Mouse (Mus musculus): ENCODE measurements at regions not wholly inside any gene's neighbourhood (a gene's known extent, or its start where the extent isn't known, plus 50 kb on each side); places are given as distances from the start of the nearest gene placed in this dataset.

- ATAC-seq = peak; percentile 73
- peak; percentile 54 for TF ChIP-seq CTCF (IDR thresholded peaks at IDR 0.05)
- DNase-seq (ENCODE audit: low read depth, low spot score) = no peak
- ChIA-PET POLR2A (no interaction called here), CTCF (interaction anchor here (1.9 kb wide), 1 partner anchor 10 kb away, joined by 6 read pairs; no protein-coding TSS in a partner anchor)
- in situ Hi-C loops (cut with MboI; ENCODE audit: low pct_unique_long_range_greater_than_20kb) = no loop called here
- H3K27me3 ChIP-seq = no peaks in the 10 kb centered on the region
These were observed 350.7 kb upstream of the Rasa1 start for GRCm38 (mm10) chr13:85639376-85640229.

GRCm38 (mm10) chr13:85629506-85630175 is 340.7 kb upstream of the Rasa1 start:
- ChIA-PET POLR2A (no interaction called here), CTCF (interaction anchor here (1.2 kb wide), 1 partner anchor 10 kb away, joined by 6 read pairs; no protein-coding TSS in a partner anchor)
- in situ Hi-C loops (cut with MboI; ENCODE audit: low pct_unique_long_range_greater_than_20kb) = no loop called here
- DNase-seq (ENCODE audit: low read depth, low spot score) = peak; percentile 19
- TF ChIP-seq CTCF (IDR thresholded peaks at IDR 0.05) = no peak
- ATAC-seq = peak; percentile 76
- no peaks in the 10 kb centered on the region for H3K27me3 ChIP-seq
